Mouse (Mus musculus) olfactory bulb, adult 2 months (tissue): ENCODE measurements at regions not wholly inside any gene's neighbourhood (a gene's known extent, or its start where the extent isn't known, plus 50 kb on each side); places are given as distances from the start of the nearest gene placed in this dataset.

Experiments used
- CTCF ChIP-seq: fragments of 200-500 bp; IDR thresholded peaks from 2 replicates; pipeline ENCODE4 v1.5.1; 2012; ENCODE audit warnings: low read depth, mild to moderate bottlenecking, low read length, moderate library complexity; ENCODE audit not compliant: insufficient read depth
- POLR2A ChIP-seq: fragments of 200-500 bp; IDR thresholded peaks from 2 replicates; pipeline ENCODE4 v1.6.1; 2012; ENCODE audit warnings: mild to moderate bottlenecking, low read depth, low read length, moderate library complexity; ENCODE audit not compliant: insufficient read depth

DNA sequence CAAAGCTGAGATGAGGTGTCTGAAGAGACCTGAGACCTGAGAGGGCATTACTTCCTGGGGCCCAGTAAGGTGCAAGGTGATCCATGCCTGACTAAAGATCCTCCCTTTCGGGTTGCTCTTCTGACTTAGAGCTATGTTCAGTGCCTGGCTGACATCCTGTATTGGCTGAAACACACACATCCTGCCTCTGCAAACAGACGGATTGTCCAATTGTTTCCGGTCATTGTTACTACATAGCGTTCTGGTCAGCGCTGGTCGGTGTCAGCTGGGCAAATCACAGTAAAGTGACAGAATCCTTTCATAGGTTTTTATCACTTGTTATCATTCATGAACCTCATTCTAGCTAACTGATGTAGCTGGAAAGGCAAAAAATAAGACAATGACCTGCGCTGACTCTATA is 109.7 kb downstream of the Axin2 start:
- TF ChIP-seq POLR2A (no peak), CTCF (no peak)
